Mouse (Mus musculus): Measurements from ENCODE around the gene Acvr1b. TPM values are rescaled to one million over a fixed set of nuclear protein-coding genes. Genes with fewer than 3 reads are reported as not detected.

Acvr1b gene
- total and polyA plus RNA-seq, 3 experiments: 2.7 to 4.8 (median 2.9) TPM

GRCm38 (mm10) chr15:101260874-101261622 is 87.2 kb downstream of the Acvr1b start:
- Histone ChIP-seq H3K36me3 (replicated peaks in 1 of 2; ENCODE audit: control insufficient read depth in 1 of 2, insufficient read depth in 1 of 2, low read length in 1 of 2) (no peaks in the 10 kb centered on the region), H3K27me3 (replicated peaks) (peaks cover 28% of the 10 kb centered on the region), H3K4me2 (ENCODE audit: insufficient read depth, low read depth, poor library complexity, severe bottlenecking) (no peak overlapping the region), H3K4me3 (replicated peaks in 1 of 3; ENCODE audit: low read depth in 2 of 3, low read length in 2 of 3, poor library complexity in 1 of 3) (no peak overlapping the region), H3K79me2 (replicated peaks; ENCODE audit: control insufficient read depth, extremely low read depth, insufficient read depth, poor library complexity, severe bottlenecking) (no peaks in the 10 kb centered on the region), H3K4me1 (ENCODE audit: control insufficient read depth in 1 of 2, insufficient read depth in 2 of 2) (peaks cover 27 to 48% of the 10 kb centered on the region in 2 experiments), H3K9me3 (replicated peaks; ENCODE audit: low read length) (no peaks in the 10 kb centered on the region), H3K9ac (ENCODE audit: insufficient read depth, low read depth) (no peak overlapping the region), H3K27ac (ENCODE audit: insufficient read depth, low read depth) (no peak overlapping the region)
- in situ Hi-C loops (cut with MboI; ENCODE audit: low pct_ligation_motif_present, low pct_unique_long_range_greater_than_20kb, low sequenced_read_pairs) (no loop called here), dilution Hi-C loops (cut with MboI; ENCODE audit: extremely low pct_ligation_motif_present, extremely low pct_unique_long_range_greater_than_20kb, low sequenced_read_pairs) (no loop called here)
- TF ChIP-seq JUN (IDR thresholded peaks at IDR 0.05; ENCODE audit: insufficient read depth, low read depth, low read length): no peak
- TF ChIP-seq ZNF384 (IDR thresholded peaks at IDR 0.05; ENCODE audit: low read depth, low read length): peak; percentile 62; the same call in 1 of the 2 replicates
- no peak for TF ChIP-seq HCFC1 (IDR thresholded peaks at IDR 0.05; ENCODE audit: low read depth, low read length)
- DNase-seq (ENCODE audit: extremely low read depth): no peak

- peaks cover 41% of the 10 kb centered on the region for H3K27me3 ChIP-seq (replicated peaks)
- no peak overlapping the region for H3K4me3 ChIP-seq (replicated peaks in 1 of 3; ENCODE audit: low read depth in 2 of 3, low read length in 2 of 3, poor library complexity in 1 of 3)
- TF ChIP-seq ZC3H11A (IDR thresholded peaks at IDR 0.05; ENCODE audit: low read depth, low read length) (no peak), RAD21 (IDR thresholded peaks at IDR 0.05; ENCODE audit: low read depth, low read length) (no peak)
- H3K79me2 ChIP-seq (replicated peaks; ENCODE audit: control insufficient read depth, extremely low read depth, insufficient read depth, poor library complexity, severe bottlenecking): no peaks in the 10 kb centered on the region
- H3K36me3 ChIP-seq (replicated peaks in 1 of 2; ENCODE audit: control insufficient read depth in 1 of 2, insufficient read depth in 1 of 2, low read length in 1 of 2): no peaks in the 10 kb centered on the region
- H3K4me2 ChIP-seq (ENCODE audit: insufficient read depth, low read depth, poor library complexity, severe bottlenecking): no peak overlapping the region
- peaks cover 15 to 37% of the 10 kb centered on the region in 2 experiments for H3K4me1 ChIP-seq (ENCODE audit: control insufficient read depth in 1 of 2, insufficient read depth in 2 of 2)
- no peak overlapping the region for H3K27ac ChIP-seq (ENCODE audit: insufficient read depth, low read depth)
- H3K9me3 ChIP-seq (replicated peaks; ENCODE audit: low read length): no peaks in the 10 kb centered on the region
- no peak for DNase-seq (ENCODE audit: extremely low read depth)
- in situ Hi-C loops (cut with MboI; ENCODE audit: low pct_ligation_motif_present, low pct_unique_long_range_greater_than_20kb, low sequenced_read_pairs) (no loop called here), dilution Hi-C loops (cut with MboI; ENCODE audit: extremely low pct_ligation_motif_present, extremely low pct_unique_long_range_greater_than_20kb, low sequenced_read_pairs) (no loop called here)
- no peak overlapping the region for H3K9ac ChIP-seq (ENCODE audit: insufficient read depth, low read depth)
Observed at GRCm38 (mm10) chr15:101262502-101262901, 88.6 kb downstream of the Acvr1b start.

Other genes with a start within 250 kb of the Acvr1b start
- gene Gm47841, start 126.7 kb upstream of the Acvr1b start, total RNA-seq (2012; rRNA removed): not detected in 2 replicates
- gene Gm47841, start 126.7 kb upstream of the Acvr1b start, total RNA-seq (2014; rRNA removed): not detected in 2 replicates
- gene Gm47841, start 126.7 kb upstream of the Acvr1b start, polyA plus RNA-seq (2012; ENCODE audit: insufficient read length, low read depth): not detected in 2 replicates
- not detected in 2 replicates for gene Fignl2, start 95.5 kb upstream of the Acvr1b start, total RNA-seq (2012; rRNA removed)
- gene Fignl2, start 95.5 kb upstream of the Acvr1b start, total RNA-seq (2014; rRNA removed): not detected in 2 replicates
- not detected in 2 replicates for gene Fignl2, start 95.5 kb upstream of the Acvr1b start, polyA plus RNA-seq (2012; ENCODE audit: insufficient read length, low read depth)
- not detected in 2 replicates for gene Ankrd33, start 58.3 kb upstream of the Acvr1b start, total RNA-seq (2012; rRNA removed)
- not detected in 2 replicates for gene Ankrd33, start 58.3 kb upstream of the Acvr1b start, total RNA-seq (2014; rRNA removed)
- not detected in 2 replicates for gene Ankrd33, start 58.3 kb upstream of the Acvr1b start, polyA plus RNA-seq (2012; ENCODE audit: insufficient read length, low read depth)
- gene Acvrl1, start 45.5 kb upstream of the Acvr1b start, total RNA-seq (2012; rRNA removed): 2.8 and 5.2 TPM in 2 replicates
- 4.0 and 6.3 TPM in 2 replicates for gene Acvrl1, start 45.5 kb upstream of the Acvr1b start, total RNA-seq (2014; rRNA removed)
- gene Acvrl1, start 45.5 kb upstream of the Acvr1b start, polyA plus RNA-seq (2012; ENCODE audit: insufficient read length, low read depth): 9.5 and 10.3 TPM in 2 replicates
- gene Grasp, start 50.1 kb downstream of the Acvr1b start, total RNA-seq (2012; rRNA removed): 2.9 and 6.7 TPM in 2 replicates
- gene Grasp, start 50.1 kb downstream of the Acvr1b start, total RNA-seq (2014; rRNA removed): 1.4 and 2.3 TPM in 2 replicates
- 2.4 TPM in 2 replicates for gene Grasp, start 50.1 kb downstream of the Acvr1b start, polyA plus RNA-seq (2012; ENCODE audit: insufficient read length, low read depth)
- gene Nr4a1, start 80.2 kb downstream of the Acvr1b start, total RNA-seq (2012; rRNA removed): 0.42 and 0.89 TPM in 2 replicates
- gene Nr4a1, start 80.2 kb downstream of the Acvr1b start, total RNA-seq (2014; rRNA removed): 0.57 and 0.60 TPM in 2 replicates
- 1.1 and 1.6 TPM in 2 replicates for gene Nr4a1, start 80.2 kb downstream of the Acvr1b start, polyA plus RNA-seq (2012; ENCODE audit: insufficient read length, low read depth)
- gene Atg101, start 110.2 kb downstream of the Acvr1b start, total RNA-seq (2012; rRNA removed): 56.9 and 58.8 TPM in 2 replicates
- gene Atg101, start 110.2 kb downstream of the Acvr1b start, total RNA-seq (2014; rRNA removed): 61.2 and 61.3 TPM in 2 replicates
- 49.1 and 55.9 TPM in 2 replicates for gene Atg101, start 110.2 kb downstream of the Acvr1b start, polyA plus RNA-seq (2012; ENCODE audit: insufficient read length, low read depth)
- 0.13 TPM in 1 of 2 replicates, not detected in the other for gene 6030408B16Rik, start 119.1 kb downstream of the Acvr1b start, total RNA-seq (2012; rRNA removed)
- 0.17 and 0.20 TPM in 2 replicates for gene 6030408B16Rik, start 119.1 kb downstream of the Acvr1b start, total RNA-seq (2014; rRNA removed)
- gene 6030408B16Rik, start 119.1 kb downstream of the Acvr1b start, polyA plus RNA-seq (2012; ENCODE audit: insufficient read length, low read depth): not detected in 2 replicates
- gene Krt80, start 196.1 kb downstream of the Acvr1b start, total RNA-seq (2012; rRNA removed): not detected in 2 replicates
- gene Krt80, start 196.1 kb downstream of the Acvr1b start, total RNA-seq (2014; rRNA removed): not detected in 2 replicates
- gene Krt80, start 196.1 kb downstream of the Acvr1b start, polyA plus RNA-seq (2012; ENCODE audit: insufficient read length, low read depth): 0.20 TPM in 1 of 2 replicates, not detected in the other
- gene Krt7, start 237.0 kb downstream of the Acvr1b start, total RNA-seq (2012; rRNA removed): 0.55 TPM in 2 replicates
- 0.46 and 0.81 TPM in 2 replicates for gene Krt7, start 237.0 kb downstream of the Acvr1b start, total RNA-seq (2014; rRNA removed)
- gene Krt7, start 237.0 kb downstream of the Acvr1b start, polyA plus RNA-seq (2012; ENCODE audit: insufficient read length, low read depth): 2.5 and 4.1 TPM in 2 replicates